Mouse (Mus musculus) cerebellum, postnatal 36 days (tissue): ENCODE data around the gene Nkapd1.
"Not testable (repeated sequence)": the region's sequence is repeated elsewhere in the genome, so short reads cannot be mapped to it uniquely, and the experiment has no call there.

Source experiments
- DNase-seq, 2 experiments: peaks; one replicate each; pipeline ENCODE4 v3.0.0; 2021 to 2022; ENCODE audit warnings: mixed read lengths in 2 of 2

The Nkapd1 gene

GRCm38 (mm10) chr9:50616766-50617603, at the start of gene Nkapd1, which contains the start of gene Pih1d2:
Gene Nkapd1, minus strand, starts transcription at chr9:50617464.
Gene Pih1d2, plus strand, starts transcription at chr9:50617321.
- DNase-seq, result peak; percentile 82 to 94

- DNase-seq, result no peak
These were observed 49.2 kb upstream of the Nkapd1 start for GRCm38 (mm10) chr9:50666442-50666841.

GRCm38 (mm10) chr9:50664826-50665225, 47.6 kb upstream of the Nkapd1 start:
- DNase-seq, result no peak

- DNase-seq, result peak; percentile 28
These were observed 43.2 kb upstream of the Nkapd1 start for GRCm38 (mm10) chr9:50660431-50660830.

DNA sequence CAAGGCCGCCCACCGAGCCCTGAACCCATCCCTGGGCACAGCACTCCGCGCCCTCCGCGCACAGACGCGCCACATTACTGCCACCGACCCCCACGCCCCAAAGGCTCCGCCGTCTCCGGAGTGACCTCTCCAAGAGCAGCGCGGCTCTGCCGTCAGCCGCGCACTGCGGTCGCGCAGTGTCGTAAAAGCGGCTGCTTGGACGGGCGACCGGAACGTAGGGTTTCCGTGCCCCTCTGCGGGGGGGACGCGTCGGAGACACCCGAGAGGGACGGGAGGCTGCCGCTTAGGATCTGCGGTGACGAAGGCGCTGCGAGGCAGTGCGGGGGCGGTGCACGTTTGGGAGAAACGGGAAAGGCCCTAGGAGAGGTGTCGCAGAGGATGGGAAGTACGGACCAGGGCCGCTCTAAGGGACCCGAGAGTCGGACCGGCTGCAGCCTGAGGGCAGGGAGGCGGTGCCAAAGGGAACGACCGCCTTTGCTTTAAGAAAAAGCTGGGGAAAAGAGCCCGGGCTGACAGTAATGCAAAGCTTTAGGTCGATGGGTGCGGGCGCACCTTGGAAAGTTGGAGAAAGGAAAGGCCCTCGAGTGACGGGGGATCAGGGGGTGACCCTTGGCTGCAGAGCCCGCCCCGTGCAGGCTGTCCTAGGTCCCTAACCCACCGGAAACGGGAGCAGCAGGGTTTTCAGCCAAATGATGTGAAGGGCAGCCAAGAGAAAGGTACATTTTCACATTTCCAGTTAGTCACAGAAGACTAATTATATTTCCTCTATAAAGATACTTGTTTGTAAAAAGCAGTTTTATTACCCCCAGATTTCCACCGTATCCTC, 42.3 kb upstream of the Nkapd1 start, which contains the start of gene Dlat:
TSS of gene Dlat (minus strand) at position 389 of the 826 bp plus-strand sequence.
- peak; percentile 89 to 94 for DNase-seq

GRCm38 (mm10) chr9:50658941-50659388, 41.7 kb upstream of the Nkapd1 start:
- DNase-seq, result no peak

DNA sequence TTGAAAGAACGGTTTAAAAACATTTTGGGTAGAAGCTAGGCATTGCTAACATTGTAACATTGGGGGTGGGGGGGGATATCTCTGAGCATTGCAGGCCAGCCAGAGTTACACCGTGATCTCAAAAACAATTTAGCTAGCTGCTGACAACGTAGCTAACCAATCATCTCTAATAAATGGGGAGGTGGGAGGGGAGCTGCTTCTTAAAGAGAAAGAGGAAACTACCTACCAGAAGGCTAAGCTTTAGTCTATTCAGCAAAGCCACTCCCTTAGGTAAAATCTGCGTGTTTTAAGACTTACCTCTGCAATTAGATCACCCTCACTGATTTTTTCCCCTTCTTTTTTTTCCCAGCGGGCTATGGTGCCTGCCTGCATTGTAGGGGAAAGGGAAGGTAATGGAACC, 41.1 kb upstream of the Nkapd1 start:
- DNase-seq, result no peak

GRCm38 (mm10) chr9:50650503-50650902, 33.2 kb upstream of the Nkapd1 start:
- no peak for DNase-seq

GRCm38 (mm10) chr9:50646826-50647370, 29.6 kb upstream of the Nkapd1 start:
- DNase-seq, result no peak

DNA sequence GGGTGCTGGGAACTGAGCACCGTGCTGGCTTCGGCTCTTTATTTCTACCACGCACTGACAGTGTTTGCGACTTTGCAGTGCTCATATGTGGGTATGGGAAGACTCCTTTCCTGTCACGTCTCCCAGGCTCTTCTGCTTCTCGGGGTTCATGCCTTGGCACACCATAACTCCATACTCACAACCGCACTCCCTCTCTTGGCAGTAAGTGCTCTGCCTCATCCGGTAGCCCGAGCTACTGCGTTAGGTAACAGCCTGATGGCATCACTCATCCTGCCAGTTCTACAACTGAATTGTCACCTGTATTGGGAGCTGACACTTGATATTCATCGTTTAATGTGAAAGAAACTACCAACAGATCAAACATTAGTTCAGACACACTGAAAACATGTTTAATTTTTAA, 17.0 kb upstream of the Nkapd1 start:
- no peak for DNase-seq

DNA sequence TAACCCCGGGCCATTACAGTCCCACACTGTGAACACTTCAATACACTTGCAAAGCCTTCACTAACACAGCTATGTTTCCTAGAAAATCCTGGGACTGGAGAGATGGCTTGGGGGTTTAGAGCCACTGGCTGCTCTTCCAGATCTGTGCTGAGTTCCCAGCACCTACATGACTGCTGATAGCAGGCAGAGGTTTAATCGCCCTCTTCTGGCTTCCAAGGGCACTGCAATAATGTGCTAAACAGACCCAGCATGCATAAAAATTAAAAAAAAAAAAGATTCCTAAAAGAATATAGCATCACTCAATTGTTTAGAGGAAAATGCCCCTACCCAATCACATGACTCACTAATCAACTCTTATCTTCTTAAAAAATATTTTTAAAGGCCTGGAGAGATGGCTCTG, 15.8 kb upstream of the Nkapd1 start:
- DNase-seq, result no peak

DNA sequence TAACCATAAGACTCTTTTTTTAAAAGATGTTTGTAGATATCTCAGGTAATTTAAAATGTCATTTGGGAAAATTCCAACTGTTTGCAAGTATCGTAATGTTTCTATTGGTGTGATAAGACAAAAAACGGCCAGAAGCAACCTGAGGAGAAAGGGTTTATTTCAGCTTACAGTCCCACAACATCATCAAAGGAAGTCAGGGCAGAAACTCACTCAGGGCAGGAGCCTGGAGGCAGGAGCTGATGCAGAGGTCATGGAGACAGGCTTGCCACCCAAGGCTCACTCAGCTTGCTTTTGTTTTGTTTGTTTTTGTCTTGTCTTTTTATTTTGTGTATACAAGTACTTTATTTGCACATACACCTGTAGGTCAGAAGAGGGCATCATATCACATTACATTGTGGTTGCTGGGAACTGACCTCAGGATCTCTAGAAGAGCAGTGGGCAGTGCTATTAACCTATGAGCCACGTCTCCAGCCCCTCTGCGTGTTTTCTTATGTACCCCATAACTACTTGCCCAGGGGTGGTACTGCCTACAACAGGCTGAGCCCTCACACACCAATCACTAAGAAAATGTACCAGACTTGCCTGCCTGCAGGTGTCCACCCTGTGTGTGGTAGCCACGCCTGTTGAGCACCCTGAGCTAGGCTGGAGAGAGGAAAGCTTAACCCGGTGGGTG, 14.9 kb upstream of the Nkapd1 start:
- no peak for DNase-seq

DNA sequence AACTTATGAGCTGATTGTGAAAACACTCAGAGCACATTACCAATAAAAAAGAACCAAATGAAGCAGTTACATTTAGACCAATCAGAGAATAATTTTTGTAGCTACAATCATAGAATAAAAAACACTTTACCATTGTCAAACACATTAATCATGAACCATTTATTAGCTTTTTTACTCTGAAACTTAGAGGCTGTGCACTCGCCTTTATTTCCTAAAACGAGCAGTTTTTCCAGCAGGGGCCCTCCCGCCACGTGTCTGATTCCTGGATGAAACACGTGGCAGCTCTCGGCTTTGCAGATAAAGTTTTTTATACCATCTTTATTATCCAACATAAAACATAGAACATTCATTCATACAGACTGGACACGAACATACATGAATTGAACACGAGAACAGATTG, 13.6 kb upstream of the Nkapd1 start:
- not testable (repeated sequence) for DNase-seq

DNA sequence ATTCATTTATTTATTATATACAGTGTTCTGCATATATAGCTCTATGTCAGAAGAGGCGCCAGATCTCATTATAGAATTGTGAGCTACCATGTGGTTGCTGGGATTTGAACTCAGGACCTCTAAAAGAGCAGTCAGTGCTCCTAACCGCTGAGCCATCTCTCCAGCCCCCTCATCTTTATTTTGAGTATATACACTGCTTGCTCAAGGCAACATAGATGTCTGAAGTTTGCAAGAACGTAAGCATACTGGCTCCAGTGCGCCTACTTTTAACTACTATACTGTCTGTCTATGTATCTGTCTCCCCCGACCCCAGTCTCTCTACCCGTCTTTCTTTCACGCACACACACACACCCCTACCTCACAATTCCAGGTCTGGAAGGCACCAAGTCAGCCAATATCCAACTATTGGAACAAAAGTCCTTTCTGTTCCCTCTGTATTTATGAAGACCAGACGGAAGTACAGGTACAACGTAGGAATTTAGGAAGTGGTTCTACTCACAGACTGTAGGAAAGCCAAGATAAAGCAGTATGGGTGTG, 598 bp upstream of the Nkapd1 start:
- no peak for DNase-seq

GRCm38 (mm10) chr9:50616161-50616560, 1.1 kb downstream of the Nkapd1 start:
- DNase-seq, result no peak

GRCm38 (mm10) chr9:50612115-50612514, 5.1 kb downstream of the Nkapd1 start:
- no peak for DNase-seq

GRCm38 (mm10) chr9:50604338-50604737, 12.9 kb downstream of the Nkapd1 start:
- DNase-seq, result no peak

GRCm38 (mm10) chr9:50603998-50604324, 13.3 kb downstream of the Nkapd1 start:
- no peak for DNase-seq

- DNase-seq, result peak; percentile 93 to 94
These were observed 13.9 kb downstream of the Nkapd1 start, which contains the start of the genes Sdhd and Timm8b for GRCm38 (mm10) chr9:50603189-50603997. Gene Sdhd, minus strand, starts transcription at chr9:50603812. Gene Timm8b, plus strand, starts transcription at chr9:50603910.

DNA sequence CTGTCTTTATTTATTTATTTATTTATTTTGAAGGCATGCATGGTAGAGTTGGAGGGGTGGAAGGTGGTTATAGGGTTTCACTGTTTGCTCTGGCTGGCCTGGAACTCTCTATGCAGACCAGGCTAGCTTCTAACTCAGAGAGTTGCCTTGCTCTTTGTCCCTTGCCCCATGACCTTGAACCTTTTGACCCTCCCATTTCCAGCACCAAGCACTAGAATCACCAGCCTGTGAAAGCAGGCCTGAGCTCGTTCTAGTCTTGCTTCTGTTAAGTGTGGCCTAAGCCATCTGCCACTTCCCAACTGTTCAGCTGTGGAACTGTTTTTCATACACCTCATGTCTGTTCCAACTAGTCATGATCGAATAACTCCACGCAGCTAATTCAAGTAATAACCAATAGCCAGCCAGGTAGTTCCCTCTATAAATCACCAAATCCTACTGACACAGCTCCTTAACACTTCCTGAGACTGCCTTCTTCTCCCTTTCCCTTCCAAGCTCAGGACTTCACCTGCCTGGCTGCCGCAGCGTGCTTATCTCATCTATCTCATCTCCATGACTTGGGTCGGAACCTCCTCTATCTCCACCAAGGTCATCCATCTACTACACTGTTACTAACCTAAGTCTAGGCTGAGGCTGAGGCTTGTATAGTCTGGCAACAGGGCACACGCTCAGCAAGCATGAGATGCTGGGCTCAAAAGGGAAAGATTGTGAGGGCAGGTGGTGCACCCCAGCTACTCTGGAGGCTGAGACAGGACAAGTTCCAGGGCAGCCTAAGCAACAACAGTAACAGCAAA, 15.0 kb downstream of the Nkapd1 start:
- DNase-seq, result no peak

DNA sequence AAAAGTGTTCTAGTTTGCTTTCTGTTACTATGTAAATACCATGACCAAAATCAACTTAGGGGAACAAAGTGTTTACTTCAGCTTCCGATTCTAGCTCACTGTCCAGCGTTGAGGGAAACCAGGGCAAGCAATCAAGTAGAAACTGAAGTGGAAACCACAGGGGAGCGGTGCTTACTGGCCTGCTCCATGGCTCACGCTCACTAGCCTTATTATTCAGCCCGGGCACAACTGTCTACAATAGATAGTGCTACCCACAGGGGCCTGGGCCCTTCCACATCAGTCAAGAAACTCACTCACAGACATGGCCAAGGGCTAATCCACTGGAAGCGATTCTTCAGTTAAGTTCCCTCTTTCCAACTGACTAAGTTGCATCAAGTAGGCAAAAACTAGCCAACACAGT, 15.7 kb downstream of the Nkapd1 start:
- DNase-seq, result no peak
